Mouse (Mus musculus) cortical plate, adult 2 months (tissue): ENCODE data around the gene Praf2.

Experiments used
- CTCF ChIP-seq: fragments of 200-500 bp; IDR thresholded peaks from 2 replicates; pipeline ENCODE4 v1.5.1; 2011; ENCODE audit warnings: mild to moderate bottlenecking, control low read depth, low read length; ENCODE audit not compliant: insufficient read depth; ENCODE audit errors: extremely low read depth
- POLR2A ChIP-seq: fragments of 200-500 bp; IDR thresholded peaks from 2 replicates; pipeline ENCODE4 v1.6.1; 2011; ENCODE audit warnings: mild to moderate bottlenecking, low read length, control low read depth; ENCODE audit not compliant: insufficient read depth; ENCODE audit errors: extremely low read depth

- TF ChIP-seq CTCF, result no peak
- TF ChIP-seq POLR2A, result no peak
These were observed 1.1 kb upstream of the Praf2 start for GRCm38 (mm10) chrX:7727176-7727575.
